Mouse (Mus musculus) testis, adult 2 months (tissue): Measurements from ENCODE around the gene Sik1.

ENCODE experiments used
- CTCF ChIP-seq: fragments of 200-500 bp; IDR thresholded peaks from 2 replicates; pipeline ENCODE4 v1.5.1; 2012; ENCODE audit warnings: low read depth, mild to moderate bottlenecking, inconsistent platforms, low read length, moderate library complexity; ENCODE audit not compliant: control insufficient read depth, insufficient read depth, insufficient replicate concordance
- POLR2A ChIP-seq: fragments of 200-500 bp; IDR thresholded peaks from 2 replicates; pipeline ENCODE4 v1.6.1; 2012; ENCODE audit warnings: low read depth, mild to moderate bottlenecking, inconsistent platforms, low read length, moderate library complexity; ENCODE audit not compliant: control insufficient read depth

- no peak for TF ChIP-seq POLR2A
- TF ChIP-seq CTCF, result no peak
Measured at GRCm38 (mm10) chr17:31808082-31808875, 47.3 kb downstream of the Sik1 start.
